Mouse (Mus musculus) regulatory T cell (primary cell): ENCODE data around the gene Carm1.
"Not testable (repeated sequence)": the region's sequence is repeated elsewhere in the genome, so short reads cannot be mapped to it uniquely, and the experiment has no call there.

Source experiments
- in situ Hi-C: fragments of 300-600 bp; cut with MboI, MseI; formaldehyde crosslinking; loops from one replicate; pipeline ENCODE4 v1.15.1; 2025; ENCODE audit warnings: high pct_unique_total_duplicates

The Carm1 gene

GRCm38 (mm10) chr9:21537009-21537408 is 9.7 kb upstream of the Carm1 start:
- in situ Hi-C loops: loop anchor here (5.0 kb wide), 1 partner anchor 40 kb away; no protein-coding TSS in a partner anchor

- in situ Hi-C loops: loop anchor here (5.0 kb wide), 1 partner anchor 43 kb away; no protein-coding TSS in a partner anchor
These were observed 6.5 kb upstream of the Carm1 start for GRCm38 (mm10) chr9:21539981-21540753.

GRCm38 (mm10) chr9:21542001-21542400 is 4.7 kb upstream of the Carm1 start:
- in situ Hi-C loops: not testable (repeated sequence)

GRCm38 (mm10) chr9:21545351-21545915 is 1.3 kb upstream of the Carm1 start:
- in situ Hi-C loops: no loop called here

- in situ Hi-C loops: no loop called here
These were observed 542 bp upstream of the Carm1 start for GRCm38 (mm10) chr9:21545916-21546788.

- in situ Hi-C loops: no loop called here
These were observed 614 bp downstream of the Carm1 start for GRCm38 (mm10) chr9:21547075-21547941.

- in situ Hi-C loops: no loop called here
These were observed 4.4 kb downstream of the Carm1 start for GRCm38 (mm10) chr9:21551049-21551448.

GRCm38 (mm10) chr9:21553607-21554273 is 7.0 kb downstream of the Carm1 start:
- in situ Hi-C loops: no loop called here

GRCm38 (mm10) chr9:21555198-21555742 is 8.6 kb downstream of the Carm1 start:
- in situ Hi-C loops: no loop called here

GRCm38 (mm10) chr9:21556996-21557395 is 10.3 kb downstream of the Carm1 start:
- in situ Hi-C loops: no loop called here

GRCm38 (mm10) chr9:21557556-21557955 is 10.9 kb downstream of the Carm1 start:
- in situ Hi-C loops: no loop called here

- in situ Hi-C loops: no loop called here
These were observed 11.7 kb downstream of the Carm1 start for GRCm38 (mm10) chr9:21558366-21558765.

GRCm38 (mm10) chr9:21559151-21559550 is 12.5 kb downstream of the Carm1 start:
- in situ Hi-C loops: no loop called here

GRCm38 (mm10) chr9:21564420-21564819 is 17.7 kb downstream of the Carm1 start:
- in situ Hi-C loops: no loop called here

- in situ Hi-C loops: no loop called here
These were observed 18.4 kb downstream of the Carm1 start for GRCm38 (mm10) chr9:21565004-21565586.

- in situ Hi-C loops: no loop called here
These were observed 19.8 kb downstream of the Carm1 start for GRCm38 (mm10) chr9:21566538-21566937.

- in situ Hi-C loops: no loop called here
These were observed 20.4 kb downstream of the Carm1 start for GRCm38 (mm10) chr9:21567051-21567450.

GRCm38 (mm10) chr9:21568657-21569255 is 22.1 kb downstream of the Carm1 start:
- in situ Hi-C loops: no loop called here

- in situ Hi-C loops: no loop called here
These were observed 27.5 kb downstream of the Carm1 start for GRCm38 (mm10) chr9:21574012-21574801.
